Mouse (Mus musculus) mouse trophoblast stem cell (cell line): ENCODE data around the gene Tgfbi.

ENCODE experiments used
- in situ Hi-C, 2 experiments: fragments of 300-500 bp; cut with MseI, MboI; formaldehyde crosslinking; loops; 2 replicates in 1 of 2; 3 replicates in 1 of 2; pipeline ENCODE4 v1.15.1; 2025

The Tgfbi gene

DNA sequence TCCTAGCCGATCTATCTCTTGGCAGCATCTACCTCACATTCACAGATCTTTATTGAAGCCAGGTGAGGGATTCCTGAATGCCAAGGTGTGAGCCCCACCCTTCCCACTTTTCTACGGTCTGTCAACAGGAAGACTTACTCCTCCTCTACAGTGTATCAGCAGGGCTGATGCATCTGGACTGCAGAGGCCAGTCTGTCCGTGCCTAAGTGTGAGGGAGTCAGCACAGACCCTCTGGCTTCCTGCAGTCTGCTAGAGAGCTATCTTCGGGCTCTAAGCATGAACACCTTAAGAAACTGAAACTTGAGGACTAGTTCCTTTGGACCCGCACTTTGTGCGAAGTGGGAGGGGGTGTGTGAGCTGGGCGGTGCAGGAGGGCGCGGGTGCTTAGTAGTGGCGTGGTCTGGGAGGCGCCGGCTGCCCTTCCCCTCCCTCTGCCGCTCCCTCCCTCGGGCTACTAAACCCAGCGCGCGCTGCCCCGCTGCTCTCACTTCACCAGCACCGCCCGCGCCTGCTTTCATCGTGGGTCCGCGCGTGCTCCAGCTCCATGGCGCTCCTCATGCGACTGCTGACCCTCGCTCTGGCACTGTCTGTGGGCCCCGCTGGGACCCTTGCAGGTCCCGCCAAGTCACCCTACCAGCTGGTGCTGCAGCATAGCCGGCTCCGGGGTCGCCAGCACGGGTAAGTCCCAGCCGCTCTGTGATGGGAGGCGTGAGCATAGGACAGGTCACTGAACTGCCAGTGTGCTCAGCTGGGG, at the start of gene Tgfbi:
TSS of gene Tgfbi (plus strand) at position 421 of the 754 bp plus-strand sequence.
- in situ Hi-C loops = no loop called here

DNA sequence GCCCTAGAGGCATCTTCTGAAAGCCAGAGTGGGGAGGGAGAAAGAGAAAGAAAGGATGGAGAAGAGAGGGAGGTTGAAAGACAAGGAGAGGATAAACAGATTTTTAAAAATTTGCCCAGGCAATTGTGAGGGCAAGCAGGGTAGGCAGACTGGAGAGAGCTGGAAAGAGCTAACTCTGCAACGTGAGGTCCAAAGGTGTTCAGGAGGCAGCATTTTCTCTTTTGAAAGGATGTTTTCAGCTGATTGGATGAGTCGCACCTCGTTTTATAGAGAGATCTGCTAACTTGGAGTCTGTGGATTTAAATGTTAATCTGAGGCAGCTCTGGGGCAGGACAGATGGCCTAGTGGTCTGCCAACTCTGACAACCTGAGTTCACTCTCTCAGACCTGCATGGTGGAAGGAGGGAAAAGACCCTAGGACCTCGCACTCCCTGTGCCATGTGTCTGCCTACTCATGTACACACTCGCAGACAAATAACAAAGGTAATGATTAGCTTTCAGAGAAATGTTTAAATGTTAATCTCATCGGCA, 49.4 kb upstream of the Tgfbi start:
- in situ Hi-C loops = no loop called here

DNA sequence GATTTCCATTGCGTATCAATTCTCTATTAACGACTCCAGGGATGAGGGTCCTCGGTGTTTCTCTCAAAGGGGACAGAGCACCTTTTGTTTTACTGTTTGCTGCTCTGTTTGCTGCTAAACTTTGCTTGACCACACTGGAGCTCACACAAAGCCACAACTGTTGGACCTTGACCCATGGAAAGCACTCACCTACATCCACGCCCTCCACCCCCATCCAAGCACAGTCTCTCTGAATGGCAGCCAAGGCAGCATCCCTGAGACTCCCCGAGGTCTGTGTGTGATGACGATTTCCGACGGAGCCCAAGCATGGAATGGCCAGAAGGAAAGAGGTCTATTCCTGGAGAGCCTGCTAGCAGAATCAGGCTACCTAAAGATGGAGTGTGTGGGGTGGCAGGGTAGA, 48.2 kb upstream of the Tgfbi start:
- in situ Hi-C loops = no loop called here

DNA sequence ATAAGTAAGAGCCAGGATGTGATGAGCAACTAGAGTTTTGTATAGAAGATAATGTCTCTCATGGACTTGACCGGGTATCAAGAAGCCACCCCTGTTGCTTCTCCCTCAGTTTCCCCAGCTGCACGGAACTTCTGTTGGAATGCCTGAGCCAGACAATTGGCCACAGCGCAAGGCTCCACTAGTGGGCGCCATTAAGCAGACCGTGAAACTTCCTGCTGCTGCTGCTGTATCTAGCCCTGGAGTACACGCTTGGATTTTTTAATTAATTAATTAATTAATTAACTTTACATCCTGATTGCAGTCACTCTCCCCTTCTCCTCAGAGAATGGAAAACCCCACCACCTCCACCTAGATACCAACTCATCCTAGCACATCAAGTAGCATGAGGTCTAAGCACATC, 46.2 kb upstream of the Tgfbi start:
- in situ Hi-C loops = no loop called here

DNA sequence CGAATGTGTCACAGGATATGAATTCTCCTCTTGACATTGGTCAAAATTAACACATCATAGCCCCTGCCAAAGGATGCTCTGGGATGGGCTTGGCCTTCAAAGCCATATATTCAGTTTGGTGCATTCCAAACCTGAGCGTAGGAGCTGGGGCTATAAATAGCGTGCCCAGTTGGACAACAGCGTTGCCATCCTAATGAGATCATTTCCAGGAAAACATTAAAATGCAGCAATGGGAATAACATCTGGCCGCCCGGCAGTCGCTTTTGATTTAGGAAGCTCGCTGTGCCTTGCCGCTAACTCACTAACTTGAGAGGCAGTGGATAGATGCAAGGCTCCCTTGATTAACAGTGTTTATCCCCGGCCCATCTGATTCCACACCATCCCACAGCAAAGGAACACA, 43.0 kb upstream of the Tgfbi start:
- in situ Hi-C loops = no loop called here

DNA sequence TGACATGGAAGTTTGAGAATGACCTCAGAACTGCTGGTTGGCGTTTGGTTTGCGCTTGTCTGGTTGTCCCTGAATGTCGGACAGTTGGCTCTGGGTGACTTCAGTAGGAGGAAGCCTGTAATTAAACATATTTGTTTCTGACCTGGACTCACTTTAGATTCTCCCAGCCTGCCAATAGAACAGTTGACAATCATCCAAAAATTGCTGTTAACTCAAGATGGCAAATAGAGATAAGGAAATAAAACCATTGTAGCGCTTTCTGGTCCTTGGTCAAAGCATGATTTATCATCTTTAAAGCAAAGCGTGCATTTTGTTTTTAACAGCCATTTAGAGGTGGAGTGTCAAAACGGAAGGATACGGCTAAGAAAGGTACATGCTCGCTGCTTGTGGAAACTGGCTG, 37.7 kb upstream of the Tgfbi start:
- in situ Hi-C loops = loop anchor here (5.0 to 10.0 kb wide), 2 partner anchors 81 to 83 kb away; no protein-coding TSS in a partner anchor

DNA sequence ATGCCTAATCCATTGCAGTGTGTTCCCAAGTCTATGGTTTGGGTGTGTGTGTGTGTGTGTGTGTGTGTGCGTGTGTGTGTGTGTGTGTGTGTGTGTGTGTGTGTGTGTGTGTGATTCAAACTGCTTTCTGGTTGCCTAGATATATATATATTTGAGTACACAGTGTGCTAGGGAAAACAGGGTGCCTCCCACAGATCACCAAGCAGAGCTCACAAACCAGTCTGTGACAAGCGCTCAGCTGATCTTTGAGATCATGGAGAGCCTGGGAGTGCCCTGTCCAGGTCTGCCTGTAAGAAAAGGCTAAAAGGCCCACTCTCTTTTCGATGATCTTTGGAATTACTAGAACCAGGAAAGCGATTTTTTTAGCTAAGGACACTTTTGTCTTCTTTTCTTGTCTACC, 34.2 kb upstream of the Tgfbi start:
- in situ Hi-C loops = loop anchor here in 1 of 2 experiments (10.0 kb wide), 1 partner anchor 80 kb away; no protein-coding TSS in a partner anchor

DNA sequence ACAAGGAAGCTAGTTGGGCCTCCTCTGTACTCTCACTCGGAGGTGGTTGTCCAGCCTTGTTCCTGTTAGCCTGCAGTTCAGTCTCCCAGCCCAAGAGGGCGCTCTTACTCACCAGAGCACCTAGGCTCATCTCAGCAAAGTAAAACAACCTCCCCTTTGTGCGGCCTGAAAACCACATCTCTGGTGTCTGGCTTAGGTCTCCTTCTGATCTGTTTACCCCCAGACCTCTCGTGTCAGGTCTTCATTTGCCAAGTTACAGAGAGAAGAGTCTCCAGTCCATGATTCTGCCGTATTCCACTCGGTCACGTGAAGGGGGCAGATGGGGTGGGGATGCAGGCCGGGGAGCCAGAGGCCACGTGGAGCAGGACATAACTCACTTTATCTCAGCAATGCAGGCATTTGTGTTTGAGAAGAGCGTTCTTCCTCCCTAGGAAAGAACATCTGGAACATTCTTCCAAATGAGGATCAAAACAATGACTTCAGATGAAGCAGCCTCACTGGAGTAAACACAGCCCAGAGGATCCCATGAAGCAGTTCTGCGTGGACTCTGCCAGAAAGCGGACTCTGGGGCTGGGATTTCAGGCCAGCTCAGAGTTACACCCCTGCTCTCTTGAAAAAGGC, 33.5 kb upstream of the Tgfbi start:
- in situ Hi-C loops = loop anchor here in 1 of 2 experiments (10.0 kb wide), 1 partner anchor 79 kb away; no protein-coding TSS in a partner anchor

DNA sequence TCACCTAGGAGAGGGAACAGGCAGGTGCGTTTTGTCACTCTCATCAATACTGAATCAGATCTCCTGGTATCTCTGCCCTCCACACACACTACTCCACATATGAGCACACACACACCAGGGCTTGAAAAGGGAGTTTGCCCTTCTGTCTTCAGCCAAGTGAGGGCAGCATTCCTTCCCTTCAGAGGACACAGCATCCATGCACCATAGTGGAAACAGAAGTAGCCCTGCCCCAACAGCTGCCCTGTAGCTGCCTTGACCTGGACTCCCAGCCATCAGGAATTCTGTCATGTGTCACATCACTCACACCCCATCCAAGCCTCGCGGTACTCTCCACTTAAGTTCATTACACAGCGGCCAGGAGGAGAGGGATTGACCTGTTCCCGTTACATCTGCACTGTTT, 31.2 kb upstream of the Tgfbi start:
- in situ Hi-C loops = loop anchor here in 1 of 2 experiments (10.0 kb wide), 1 partner anchor 77 kb away; no protein-coding TSS in a partner anchor

DNA sequence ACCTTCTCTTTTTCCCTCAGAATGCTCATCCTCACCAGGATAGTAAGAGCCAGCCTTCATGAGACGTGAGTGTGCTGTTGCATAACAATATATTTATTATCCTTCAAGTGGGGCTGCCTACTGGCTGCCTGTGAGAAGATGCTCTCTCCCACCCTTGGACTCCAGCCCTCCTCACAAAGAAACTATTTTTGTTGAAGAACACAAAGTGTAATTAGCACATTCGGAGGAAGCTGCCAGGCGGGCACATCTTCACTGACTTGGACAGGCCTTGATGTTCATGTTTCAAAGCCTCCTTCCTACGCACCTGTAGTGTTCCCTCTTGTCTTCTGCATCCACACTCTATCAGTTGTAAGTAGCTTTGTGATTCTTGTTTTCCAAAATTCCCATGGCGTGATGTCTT, 28.9 kb upstream of the Tgfbi start:
- in situ Hi-C loops = no loop called here

DNA sequence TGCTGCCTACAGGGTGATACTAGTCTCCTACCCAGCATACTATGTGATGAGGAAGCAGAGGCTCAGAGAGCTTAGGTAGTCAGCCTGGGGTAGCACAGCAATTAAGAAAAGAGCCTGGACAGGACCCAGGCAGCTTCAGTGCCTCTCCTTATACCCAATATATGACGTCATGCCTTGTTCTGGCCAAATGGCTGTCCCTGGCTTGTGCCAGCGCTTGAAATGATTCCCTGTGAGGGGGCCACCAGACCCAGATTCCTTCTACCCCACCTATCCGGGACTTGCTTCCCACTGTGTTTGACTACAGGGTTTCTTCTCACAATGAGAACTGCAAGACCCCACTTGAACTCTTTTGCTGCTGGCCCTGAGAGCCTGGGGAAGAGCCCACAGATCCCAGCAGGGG, 27.8 kb upstream of the Tgfbi start:
- in situ Hi-C loops = no loop called here

DNA sequence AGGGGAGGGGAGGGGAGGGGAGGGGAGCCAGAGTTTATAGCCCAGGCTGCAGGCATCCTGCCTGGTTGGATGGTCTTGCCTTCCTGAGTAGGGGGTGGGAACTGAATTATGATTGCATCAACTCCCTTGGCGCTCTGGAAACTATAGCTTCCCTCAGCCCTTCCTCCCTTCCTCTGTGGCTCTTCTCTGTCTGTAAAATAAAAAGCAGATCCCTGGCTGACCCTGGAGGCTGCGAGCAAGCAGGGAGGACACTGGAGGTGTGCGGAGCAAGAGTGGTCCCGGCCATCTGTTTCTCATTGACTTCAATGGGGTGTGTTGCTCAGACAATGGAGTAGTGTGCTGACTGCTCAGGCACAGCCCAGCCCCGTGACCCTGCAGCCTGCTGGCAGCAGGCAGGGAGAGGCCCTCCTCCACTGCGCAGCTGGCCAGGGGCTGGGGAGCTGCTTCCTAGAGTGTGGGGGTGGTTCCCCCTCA, 27.3 kb upstream of the Tgfbi start:
- in situ Hi-C loops = no loop called here

DNA sequence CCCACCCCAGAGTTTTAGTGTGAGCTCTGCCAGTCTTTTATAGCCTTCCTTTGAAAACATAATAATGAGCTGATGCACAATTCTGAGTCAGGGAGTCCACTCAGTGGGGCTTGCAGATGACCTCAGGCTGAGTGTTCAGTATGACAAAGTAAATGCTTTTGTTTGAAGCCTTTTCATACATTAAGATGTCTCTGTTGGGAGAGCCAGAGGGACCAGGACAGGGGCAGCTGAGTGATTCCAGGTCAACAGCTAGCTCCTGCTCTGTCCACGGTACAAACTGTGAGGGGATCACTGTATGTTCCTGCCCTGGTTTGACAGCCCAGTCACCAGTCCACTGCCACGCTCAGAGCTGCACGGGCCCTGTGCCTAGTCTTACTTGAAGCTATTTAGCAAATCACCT, 26.6 kb upstream of the Tgfbi start:
- in situ Hi-C loops = no loop called here

DNA sequence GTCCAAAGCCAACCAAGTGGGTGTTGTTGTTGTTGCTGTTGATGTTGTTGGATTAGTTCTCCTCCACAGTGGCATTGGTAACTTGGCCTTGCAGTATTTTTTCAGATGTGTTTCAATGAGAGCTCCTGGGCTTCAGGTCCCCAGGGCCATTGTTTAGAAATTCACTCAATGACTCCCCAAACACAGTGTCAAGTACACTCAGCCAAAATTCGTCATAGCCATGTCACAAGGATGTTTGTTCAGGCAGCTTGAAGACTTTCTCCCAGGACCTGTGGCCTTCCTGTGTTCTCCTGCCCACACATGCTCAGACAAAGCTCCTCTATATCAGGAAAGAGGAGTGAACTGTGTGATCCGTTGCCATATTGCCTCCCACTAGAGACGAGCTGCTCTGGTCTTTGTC, 23.3 kb upstream of the Tgfbi start:
- in situ Hi-C loops = no loop called here

DNA sequence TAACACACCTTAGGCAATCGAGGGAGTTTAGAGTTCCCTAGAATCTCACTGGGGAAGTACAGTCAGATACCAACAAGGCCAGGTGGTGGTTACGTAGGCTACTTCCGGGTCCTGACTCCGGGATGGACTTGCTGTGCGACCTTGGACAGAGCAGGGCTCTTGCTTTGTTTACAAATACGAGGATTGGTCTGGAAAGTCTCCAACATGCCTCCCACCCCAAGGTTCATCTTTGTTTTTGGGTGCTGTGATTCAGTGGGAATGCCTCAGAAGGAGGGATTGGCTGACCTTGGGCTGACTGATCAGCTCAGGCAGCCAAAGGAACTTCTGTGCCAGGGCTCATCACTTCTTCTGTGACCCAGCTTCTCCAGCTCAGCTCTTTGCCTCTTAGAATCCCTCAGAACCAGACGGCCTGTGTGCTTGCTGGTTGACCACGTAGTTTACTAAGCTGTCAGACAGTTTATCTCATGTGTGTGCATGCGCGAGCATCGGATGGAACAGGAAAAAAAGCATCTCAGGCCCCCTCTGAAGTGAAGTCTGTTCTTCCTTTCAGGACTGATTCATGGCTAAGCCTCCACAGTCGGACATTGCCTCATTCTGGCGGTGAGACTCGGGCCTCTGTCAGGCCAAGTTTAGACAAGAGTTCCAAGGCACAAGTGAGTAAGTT, 20.7 kb upstream of the Tgfbi start:
- in situ Hi-C loops = no loop called here

DNA sequence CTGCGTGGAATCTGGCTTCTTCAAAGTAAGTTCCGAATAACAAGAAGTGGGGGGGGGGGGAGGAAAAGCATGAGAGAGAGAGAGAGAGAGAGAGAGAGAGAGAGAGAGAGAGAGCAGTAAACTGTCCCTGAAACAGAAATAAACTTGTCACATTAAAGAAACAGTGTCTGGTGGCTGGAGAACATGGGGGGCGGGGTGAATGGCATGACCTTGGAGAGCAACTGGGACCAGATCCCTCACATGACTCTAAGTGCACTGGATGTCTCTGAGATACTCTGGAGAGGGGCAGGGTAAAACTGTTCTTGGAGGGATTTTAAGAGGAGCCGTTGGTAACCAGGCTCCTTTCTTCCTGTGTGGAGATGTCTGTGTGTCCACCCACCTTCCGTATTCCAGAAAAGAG, 19.1 kb upstream of the Tgfbi start:
- in situ Hi-C loops = no loop called here

DNA sequence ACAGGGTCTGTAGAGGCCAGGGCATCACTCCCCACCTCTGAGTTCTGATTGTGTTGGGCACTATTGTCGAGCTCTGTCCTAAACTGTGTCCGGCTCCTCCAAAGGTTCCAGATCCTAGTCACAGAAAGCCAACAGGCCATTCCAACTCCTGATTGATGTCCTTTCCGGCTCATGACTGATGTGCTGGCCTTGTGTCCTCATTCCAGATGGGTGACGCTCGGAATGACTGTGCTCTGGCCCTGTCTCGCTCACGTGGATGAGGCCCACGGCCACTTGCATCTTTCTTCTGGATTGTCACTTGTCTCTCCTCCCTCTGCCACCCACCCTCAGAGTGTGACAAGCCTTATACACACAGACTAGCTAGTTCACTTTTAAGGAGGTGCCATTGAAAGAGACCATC, 18.1 kb upstream of the Tgfbi start:
- in situ Hi-C loops = no loop called here

DNA sequence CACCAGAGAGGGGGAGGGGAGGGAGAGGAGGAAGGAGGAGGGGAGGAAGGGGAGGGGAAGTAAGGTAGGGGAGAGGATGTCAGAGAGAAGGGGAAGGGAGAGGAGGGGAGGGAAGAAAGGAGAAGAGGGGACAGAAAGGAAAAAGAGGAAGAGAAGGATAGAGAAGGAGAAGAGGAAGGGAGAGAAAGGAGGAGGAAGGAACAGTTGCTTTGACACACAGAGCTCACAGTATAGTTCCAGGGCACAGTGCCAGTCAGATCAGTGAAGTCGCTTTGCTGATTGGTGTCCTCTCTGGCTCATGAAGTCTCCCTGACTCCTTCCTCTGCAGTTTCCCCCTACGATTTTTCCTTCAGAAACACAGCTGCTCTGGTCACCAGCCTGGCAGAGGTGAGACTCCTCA, 17.4 kb upstream of the Tgfbi start:
- in situ Hi-C loops = no loop called here

DNA sequence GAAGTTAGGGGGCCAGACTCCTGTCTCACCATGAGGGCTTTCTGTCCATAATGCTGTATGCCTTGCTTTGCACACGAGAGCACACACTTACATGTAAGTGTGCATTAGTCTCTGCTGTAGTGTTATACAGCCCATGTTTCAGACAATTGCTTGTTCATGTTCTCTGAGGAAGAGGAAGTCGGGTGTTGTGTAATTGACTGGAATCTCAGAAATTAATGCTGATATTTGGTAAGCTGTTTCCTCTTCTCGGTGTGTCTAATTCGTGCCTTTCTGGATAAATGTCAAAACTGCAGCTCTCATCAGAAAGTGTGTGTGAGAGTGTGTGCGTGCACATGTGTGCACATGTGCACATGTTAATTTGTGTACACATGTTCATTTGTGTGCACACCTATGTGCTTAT, 16.1 kb upstream of the Tgfbi start:
- in situ Hi-C loops = no loop called here

DNA sequence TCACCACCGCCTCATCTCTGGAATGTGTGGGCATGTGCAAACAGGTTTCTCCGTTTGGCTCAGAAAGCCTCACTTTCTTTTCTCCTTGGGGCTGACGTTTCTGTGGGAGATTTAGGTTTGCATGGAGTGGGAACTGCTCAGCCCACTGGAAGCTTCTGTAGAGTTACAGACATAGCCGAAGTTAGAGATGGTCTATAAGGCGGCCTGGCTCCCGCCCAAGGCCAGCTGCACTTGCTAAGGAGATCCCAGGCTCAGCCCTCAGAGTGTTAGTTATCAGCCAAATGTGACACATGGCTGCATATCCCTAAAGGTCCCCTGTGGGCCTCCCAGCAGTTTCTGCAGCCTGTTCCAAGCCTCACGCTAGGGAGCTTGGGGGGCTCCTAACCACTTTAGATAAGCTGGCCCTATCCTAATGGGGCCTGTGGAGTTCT, 15.3 kb upstream of the Tgfbi start:
- in situ Hi-C loops = no loop called here

DNA sequence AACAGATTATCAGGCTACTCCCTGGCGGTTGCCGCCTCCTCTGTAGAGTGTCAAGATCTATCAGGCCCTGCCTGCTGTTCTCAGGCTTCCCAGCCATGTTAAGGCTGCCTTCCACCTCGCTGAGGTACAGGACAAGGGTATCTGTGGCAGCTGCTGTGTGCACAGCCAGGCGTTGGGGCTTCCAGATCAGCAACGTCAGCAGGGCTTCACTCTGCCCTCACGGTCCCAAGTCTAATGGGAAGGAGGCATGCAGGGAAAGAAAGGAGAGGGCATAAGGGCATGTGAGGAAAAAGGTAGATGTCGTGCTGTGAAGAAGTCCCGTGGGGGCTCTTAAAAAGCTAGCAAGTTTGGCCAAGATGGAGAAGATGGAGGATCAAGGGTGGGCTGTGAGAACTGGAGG, 14.1 kb upstream of the Tgfbi start:
- in situ Hi-C loops = no loop called here

DNA sequence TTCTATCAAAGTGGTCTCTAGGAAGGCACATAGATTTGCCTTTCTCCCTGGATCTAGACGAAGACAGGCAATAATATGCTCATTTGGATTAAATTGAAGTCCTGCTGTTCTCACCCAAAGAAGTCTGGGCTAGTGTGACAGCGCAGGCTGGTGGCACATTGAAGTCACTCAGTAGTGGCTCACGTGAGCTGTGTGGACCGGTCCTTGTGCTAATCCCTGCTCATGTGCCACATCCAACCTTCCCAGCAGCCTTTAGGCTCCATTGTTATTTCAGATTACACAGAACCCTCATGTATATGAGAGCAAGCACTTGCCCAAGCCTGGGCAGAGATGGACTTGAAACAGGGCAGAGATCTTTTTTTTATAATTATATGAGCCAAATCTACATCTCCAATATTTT, 12.0 kb upstream of the Tgfbi start:
- in situ Hi-C loops = no loop called here
